Mouse (Mus musculus) ES-E14 (cell line): ENCODE results near the gene Dnajc7. TPM values are rescaled to one million over a fixed set of nuclear protein-coding genes. Genes with fewer than 3 reads are reported as not detected.

Source experiments
- DNase-seq: peaks from one replicate; pipeline ENCODE4 v3.0.0-alpha.2; 2013; ENCODE audit warnings: low read depth, low spot score
- H3K27ac ChIP-seq: 2 replicates; pipeline ENCODE4 v1.5.1; 2012; ENCODE audit warnings: low read depth, mild to moderate bottlenecking, low read length, moderate library complexity, mixed read lengths; ENCODE audit not compliant: poor library complexity, insufficient read depth, severe bottlenecking
- H3K36me3 ChIP-seq: 2 replicates; pipeline ENCODE4 v1.6.1; 2012; ENCODE audit warnings: mild to moderate bottlenecking, low read length, moderate library complexity, mixed read lengths; ENCODE audit not compliant: control insufficient read depth, poor library complexity, insufficient read depth, severe bottlenecking
- H3K4me1 ChIP-seq, 2 experiments: fragments of 150-350 bp in 1 of 2; sonication (generic) in 1 of 2; 2 replicates each; pipeline ENCODE4 v1.6.1; 2012; ENCODE audit warnings: low read length in 2 of 2, mild to moderate bottlenecking in 1 of 2, mixed read lengths in 1 of 2; ENCODE audit not compliant: control insufficient read depth in 2 of 2, insufficient read depth in 2 of 2, poor library complexity in 1 of 2
- H3K4me3 ChIP-seq, 2 experiments: fragments of 150-350 bp in 1 of 2; sonication (generic) in 1 of 2; 2 replicates each; pipeline ENCODE4 v1.5.1; 2012; ENCODE audit warnings: low read length in 2 of 2, low read depth in 1 of 2, mild to moderate bottlenecking in 1 of 2, mixed read lengths in 1 of 2; ENCODE audit not compliant: insufficient read depth in 1 of 2, poor library complexity in 1 of 2, severe bottlenecking in 1 of 2
- H3K9ac ChIP-seq: 2 replicates; pipeline ENCODE4 v1.6.1; 2012; ENCODE audit warnings: low read depth, mild to moderate bottlenecking, low read length, mixed read lengths; ENCODE audit not compliant: poor library complexity, insufficient read depth, severe bottlenecking
- H3K9me3 ChIP-seq: fragments of 150-350 bp; sonication (generic); 2 replicates; pipeline ENCODE4 v1.6.1; 2012; ENCODE audit warnings: low read depth, mild to moderate bottlenecking, low read length; ENCODE audit not compliant: control insufficient read depth, insufficient read depth
- CHD2 ChIP-seq: IDR thresholded peaks from 2 replicates; pipeline ENCODE4 v1.6.1; 2014; ENCODE audit warnings: mild to moderate bottlenecking, low read depth, low read length, inconsistent platforms
- HCFC1 ChIP-seq: IDR thresholded peaks from 2 replicates; pipeline ENCODE4 v1.6.1; 2012; ENCODE audit warnings: low read length, inconsistent platforms, borderline replicate concordance; ENCODE audit not compliant: insufficient read depth
- MAFK ChIP-seq: IDR thresholded peaks from 2 replicates; pipeline ENCODE4 v1.6.1; 2014; ENCODE audit warnings: mild to moderate bottlenecking, low read depth, low read length, inconsistent platforms; ENCODE audit not compliant: insufficient read depth
- ZC3H11A ChIP-seq: IDR thresholded peaks from 2 replicates; pipeline ENCODE4 v1.6.1; 2012; ENCODE audit warnings: low read depth, mild to moderate bottlenecking, inconsistent platforms, low read length, borderline replicate concordance
- ZNF384 ChIP-seq: IDR thresholded peaks from 2 replicates; pipeline ENCODE4 v1.6.1; 2012; ENCODE audit warnings: low read depth, low read length, inconsistent platforms
- in situ Hi-C, 2 experiments: fragments of 600-800 bp; cut with MboI; formaldehyde crosslinking; loops; one replicate each; pipeline ENCODE4 v1.15.1; 2025; ENCODE audit warnings: low sequenced_read_pairs in 2 of 2, inconsistent platforms in 1 of 2; ENCODE audit not compliant: unreplicated experiment in 2 of 2
- total RNA-seq: library from RNA; depleted of rRNA; stranded (reverse); fragments of 300-350 nt; gene quantifications from 2 replicates; pipeline ENCODE4 v1.2.3, GENCODE M21; 2012

Dnajc7 gene
- total RNA-seq, 1 experiment = 208 TPM

GRCm38 (mm10) chr11:100651205-100651604 is 31.2 kb upstream of the Dnajc7 start:
- TF ChIP-seq ZC3H11A = no peak
- TF ChIP-seq CHD2 = no peak
- no peak for TF ChIP-seq ZNF384
- no peak for TF ChIP-seq HCFC1
- no peak overlapping the region for H3K4me3 ChIP-seq
- DNase-seq = no peak
- no peaks in the 10 kb centered on the region for H3K36me3 ChIP-seq
- in situ Hi-C loops = no loop called here
- peaks cover 2 to 15% of the 10 kb centered on the region in 2 experiments; a peak in 2 of 4 replicates for H3K4me1 ChIP-seq
- H3K27ac ChIP-seq = no peak overlapping the region
- H3K9ac ChIP-seq = no peak overlapping the region
- H3K9me3 ChIP-seq = no peaks in the 10 kb centered on the region

GRCm38 (mm10) chr11:100648405-100648804 is 28.4 kb upstream of the Dnajc7 start:
- peaks cover 0 to 13% of the 10 kb centered on the region in 2 experiments; a peak in 1 of 4 replicates for H3K4me1 ChIP-seq
- DNase-seq = no peak
- in situ Hi-C loops = no loop called here
- no peak overlapping the region for H3K9ac ChIP-seq
- TF ChIP-seq HCFC1 (no peak), ZC3H11A (no peak), MAFK (no peak), ZNF384 (no peak), CHD2 (no peak)
- H3K4me3 ChIP-seq = no peak overlapping the region
- H3K27ac ChIP-seq = no peak overlapping the region
- H3K36me3 ChIP-seq = no peaks in the 10 kb centered on the region
- no peaks in the 10 kb centered on the region for H3K9me3 ChIP-seq

GRCm38 (mm10) chr11:100646265-100646664 is 26.3 kb upstream of the Dnajc7 start:
- no peaks in the 10 kb centered on the region for H3K36me3 ChIP-seq

GRCm38 (mm10) chr11:100643612-100644575 is 23.9 kb upstream of the Dnajc7 start:
- TF ChIP-seq HCFC1 (no peak), CHD2 (no peak), ZNF384 (no peak), ZC3H11A (no peak), MAFK (no peak)
- Histone ChIP-seq H3K4me3 (no peak overlapping the region), H3K9ac (no peak overlapping the region), H3K4me1 (peaks cover 0 to 6% of the 10 kb centered on the region in 2 experiments; a peak in 1 of 4 replicates), H3K36me3 (no peaks in the 10 kb centered on the region), H3K9me3 (no peaks in the 10 kb centered on the region), H3K27ac (no peak overlapping the region)
- in situ Hi-C loops = loop anchor here (5.0 kb wide), 1 partner anchor 53 kb away; no protein-coding TSS in a partner anchor
- no peak for DNase-seq

More at GRCm38 (mm10) chr11:100646265-100646664, 26.3 kb upstream of the Dnajc7 start:
- Histone ChIP-seq H3K27ac (no peak overlapping the region), H3K9ac (no peak overlapping the region), H3K4me3 (no peak overlapping the region), H3K4me1 (peaks cover 0 to 11% of the 10 kb centered on the region in 2 experiments; a peak in 1 of 4 replicates), H3K9me3 (no peaks in the 10 kb centered on the region)
- DNase-seq = peak; percentile 87
- no peak for TF ChIP-seq HCFC1
- no peak for TF ChIP-seq CHD2
- TF ChIP-seq MAFK = no peak
- no peak for TF ChIP-seq ZNF384
- no peak for TF ChIP-seq ZC3H11A
- in situ Hi-C loops = no loop called here
